Mouse (Mus musculus) lung, postnatal 10 days (tissue): ENCODE results near the gene Ccdc73.
"Not testable (repeated sequence)": the region's sequence is repeated elsewhere in the genome, so short reads cannot be mapped to it uniquely, and the experiment has no call there.

Source experiments
- DNase-seq: peaks from one replicate; pipeline ENCODE4 v3.0.0; 2021

The Ccdc73 gene

GRCm38 (mm10) chr2:104878794-104879193 is 11.2 kb downstream of the Ccdc73 start:
- no peak for DNase-seq

GRCm38 (mm10) chr2:104886109-104886508 is 18.5 kb downstream of the Ccdc73 start:
- no peak for DNase-seq

- DNase-seq = not testable (repeated sequence)
Measured at GRCm38 (mm10) chr2:104887331-104887730, 19.7 kb downstream of the Ccdc73 start.

GRCm38 (mm10) chr2:104887882-104888566 is 20.4 kb downstream of the Ccdc73 start:
- DNase-seq = peak; percentile 78

- DNase-seq = no peak
Measured at GRCm38 (mm10) chr2:104899975-104900374, 32.4 kb downstream of the Ccdc73 start.

GRCm38 (mm10) chr2:104915709-104916108 is 48.1 kb downstream of the Ccdc73 start:
- DNase-seq = no peak

- no peak for DNase-seq
Measured at GRCm38 (mm10) chr2:104964492-104964891, 96.9 kb downstream of the Ccdc73 start.

- no peak for DNase-seq
Measured at GRCm38 (mm10) chr2:104981712-104982111, 114.1 kb downstream of the Ccdc73 start.

GRCm38 (mm10) chr2:104985796-104986195 is 118.2 kb downstream of the Ccdc73 start:
- no peak for DNase-seq

- no peak for DNase-seq
Measured at GRCm38 (mm10) chr2:104988974-104989373, 121.4 kb downstream of the Ccdc73 start.

- no peak for DNase-seq
Measured at GRCm38 (mm10) chr2:104994436-104994835, 126.8 kb downstream of the Ccdc73 start.

- DNase-seq = no peak
Measured at GRCm38 (mm10) chr2:104996201-104996600, 128.6 kb downstream of the Ccdc73 start.

GRCm38 (mm10) chr2:105007236-105007635 is 139.6 kb downstream of the Ccdc73 start:
- no peak for DNase-seq

- DNase-seq = no peak
Measured at GRCm38 (mm10) chr2:105016192-105016966, 148.8 kb downstream of the Ccdc73 start.

- peak; percentile 96 for DNase-seq
Measured at GRCm38 (mm10) chr2:105016967-105017287, 149.3 kb downstream of the Ccdc73 start, which contains the start of gene Eif3m. Gene Eif3m (minus strand): TSS chr2:105017080.

GRCm38 (mm10) chr2:105017802-105018201 is 150.2 kb downstream of the Ccdc73 start:
- DNase-seq = no peak

GRCm38 (mm10) chr2:105019457-105019856 is 151.9 kb downstream of the Ccdc73 start:
- no peak for DNase-seq

- no peak for DNase-seq
Measured at GRCm38 (mm10) chr2:105021256-105021655, 153.7 kb downstream of the Ccdc73 start.

- DNase-seq = no peak
Measured at GRCm38 (mm10) chr2:105021836-105022235, 154.2 kb downstream of the Ccdc73 start.

GRCm38 (mm10) chr2:105023031-105023615 is 155.5 kb downstream of the Ccdc73 start:
- DNase-seq = no peak

GRCm38 (mm10) chr2:105023815-105024214 is 156.2 kb downstream of the Ccdc73 start:
- no peak for DNase-seq

GRCm38 (mm10) chr2:105025610-105026009 is 158.0 kb downstream of the Ccdc73 start:
- not testable (repeated sequence) for DNase-seq

- DNase-seq = no peak
Measured at GRCm38 (mm10) chr2:105026950-105027695, 159.5 kb downstream of the Ccdc73 start.
